Mouse (Mus musculus): Measurements from ENCODE around the gene Ntrk1. TPM values are rescaled to one million over a fixed set of nuclear protein-coding genes. Genes with fewer than 3 reads are reported as not detected.

Ntrk1 gene
- polyA plus RNA-seq (2015; fragmentation: Nextera tagmentation; extraction: Ambion mirVana): 0.16 and 0.18 TPM in 2 replicates

- H3K9me3 ChIP-seq (ENCODE audit: control insufficient read depth): no peaks in the 10 kb centered on the region
- ATAC-seq: no peak
- H3K27ac ChIP-seq (ENCODE audit: low read depth, low read length): no peak within 1 kb of the TSS
- no peak for TF ChIP-seq CTCF (IDR thresholded peaks at IDR 0.05; ENCODE audit: low read depth)
- no peaks in the 10 kb centered on the region for H3K36me3 ChIP-seq (ENCODE audit: control insufficient read depth, insufficient read depth)
- H3K9ac ChIP-seq (ENCODE audit: low read depth, low read length): no peak within 1 kb of the TSS
- peaks cover 8% of the 10 kb centered on the region; the same call in 1 of the 2 replicates for H3K4me1 ChIP-seq (replicated peaks; ENCODE audit: control insufficient read depth, insufficient read depth, low read length)
- peak within 1 kb of the TSS; percentile 29 for H3K4me3 ChIP-seq (ENCODE audit: low read depth, low read length)
- peaks cover 76% of the 10 kb centered on the region for H3K27me3 ChIP-seq (replicated peaks; ENCODE audit: control insufficient read depth, insufficient read depth, low read length)
- peak within 1 kb of the TSS; percentile 56 for H3K4me2 ChIP-seq (replicated peaks; ENCODE audit: low read depth)
- WGBS: 1% methylated on average over 42 of the region's 47 CpGs
Observed at GRCm38 (mm10) chr3:87794922-87795325, at the start of gene Ntrk1. Ntrk1 (minus strand) TSS chr3:87795162.

GRCm38 (mm10) chr3:87840858-87841257, 45.9 kb upstream of the Ntrk1 start:
- no peaks in the 10 kb centered on the region for H3K9me3 ChIP-seq (ENCODE audit: control insufficient read depth)
- no peak for TF ChIP-seq CTCF (IDR thresholded peaks at IDR 0.05; ENCODE audit: low read depth)
- H3K27ac ChIP-seq (ENCODE audit: low read depth, low read length): no peak overlapping the region
- no peak overlapping the region for H3K9ac ChIP-seq (ENCODE audit: low read depth, low read length)
- no peak for ATAC-seq
- H3K4me2 ChIP-seq (replicated peaks; ENCODE audit: low read depth): no peak overlapping the region
- no peaks in the 10 kb centered on the region for H3K36me3 ChIP-seq (ENCODE audit: control insufficient read depth, insufficient read depth)
- H3K4me1 ChIP-seq (replicated peaks; ENCODE audit: control insufficient read depth, insufficient read depth, low read length): no peaks in the 10 kb centered on the region
- H3K27me3 ChIP-seq (replicated peaks; ENCODE audit: control insufficient read depth, insufficient read depth, low read length): peaks cover 8% of the 10 kb centered on the region; the same call in 1 of the 2 replicates
- no peak overlapping the region for H3K4me3 ChIP-seq (ENCODE audit: low read depth, low read length)

GRCm38 (mm10) chr3:87838622-87839021, 43.7 kb upstream of the Ntrk1 start:
- TF ChIP-seq CTCF (IDR thresholded peaks at IDR 0.05; ENCODE audit: low read depth): peak; percentile 93
- 2% methylated on average over 4 of the region's 4 CpGs for WGBS
- no peak overlapping the region for H3K4me2 ChIP-seq (replicated peaks; ENCODE audit: low read depth)
- no peaks in the 10 kb centered on the region for H3K9me3 ChIP-seq (ENCODE audit: control insufficient read depth)
- no peaks in the 10 kb centered on the region for H3K36me3 ChIP-seq (ENCODE audit: control insufficient read depth, insufficient read depth)
- no peaks in the 10 kb centered on the region for H3K4me1 ChIP-seq (replicated peaks; ENCODE audit: control insufficient read depth, insufficient read depth, low read length)
- H3K4me3 ChIP-seq (ENCODE audit: low read depth, low read length): no peak overlapping the region
- no peak overlapping the region for H3K9ac ChIP-seq (ENCODE audit: low read depth, low read length)
- H3K27ac ChIP-seq (ENCODE audit: low read depth, low read length): no peak overlapping the region
- no peak for ATAC-seq
- H3K27me3 ChIP-seq (replicated peaks; ENCODE audit: control insufficient read depth, insufficient read depth, low read length): peaks cover 8% of the 10 kb centered on the region; the same call in 1 of the 2 replicates

- Histone ChIP-seq H3K4me3 (ENCODE audit: low read depth, low read length) (no peak overlapping the region), H3K9me3 (ENCODE audit: control insufficient read depth) (no peaks in the 10 kb centered on the region), H3K4me2 (replicated peaks; ENCODE audit: low read depth) (no peak overlapping the region), H3K27ac (ENCODE audit: low read depth, low read length) (no peak overlapping the region), H3K27me3 (replicated peaks; ENCODE audit: control insufficient read depth, insufficient read depth, low read length) (no peaks in the 10 kb centered on the region), H3K9ac (ENCODE audit: low read depth, low read length) (no peak overlapping the region), H3K4me1 (replicated peaks; ENCODE audit: control insufficient read depth, insufficient read depth, low read length) (no peaks in the 10 kb centered on the region), H3K36me3 (ENCODE audit: control insufficient read depth, insufficient read depth) (no peaks in the 10 kb centered on the region)
- 62% methylated on average over 5 of the region's 5 CpGs for WGBS
- peak; percentile 61 for TF ChIP-seq CTCF (IDR thresholded peaks at IDR 0.05; ENCODE audit: low read depth)
- no peak for ATAC-seq
Observed at GRCm38 (mm10) chr3:87833482-87833881, 38.5 kb upstream of the Ntrk1 start.

- Histone ChIP-seq H3K9me3 (ENCODE audit: control insufficient read depth) (no peaks in the 10 kb centered on the region), H3K4me1 (replicated peaks; ENCODE audit: control insufficient read depth, insufficient read depth, low read length) (no peaks in the 10 kb centered on the region), H3K27ac (ENCODE audit: low read depth, low read length) (no peak overlapping the region), H3K36me3 (ENCODE audit: control insufficient read depth, insufficient read depth) (no peaks in the 10 kb centered on the region), H3K27me3 (replicated peaks; ENCODE audit: control insufficient read depth, insufficient read depth, low read length) (no peaks in the 10 kb centered on the region), H3K4me2 (replicated peaks; ENCODE audit: low read depth) (no peak overlapping the region), H3K9ac (ENCODE audit: low read depth, low read length) (no peak overlapping the region), H3K4me3 (ENCODE audit: low read depth, low read length) (no peak overlapping the region)
- 85% methylated on average over 7 of the region's 7 CpGs for WGBS
- no peak for TF ChIP-seq CTCF (IDR thresholded peaks at IDR 0.05; ENCODE audit: low read depth)
- ATAC-seq: no peak
Observed at GRCm38 (mm10) chr3:87832109-87832859, 37.3 kb upstream of the Ntrk1 start.

- WGBS: 41% methylated on average over 10 of the region's 10 CpGs
- Histone ChIP-seq H3K27me3 (replicated peaks; ENCODE audit: control insufficient read depth, insufficient read depth, low read length) (no peaks in the 10 kb centered on the region), H3K4me2 (replicated peaks; ENCODE audit: low read depth) (no peak overlapping the region), H3K9me3 (ENCODE audit: control insufficient read depth) (no peaks in the 10 kb centered on the region), H3K36me3 (ENCODE audit: control insufficient read depth, insufficient read depth) (no peaks in the 10 kb centered on the region), H3K4me3 (ENCODE audit: low read depth, low read length) (no peak overlapping the region), H3K4me1 (replicated peaks; ENCODE audit: control insufficient read depth, insufficient read depth, low read length) (no peaks in the 10 kb centered on the region), H3K27ac (ENCODE audit: low read depth, low read length) (no peak overlapping the region), H3K9ac (ENCODE audit: low read depth, low read length) (no peak overlapping the region)
- ATAC-seq: no peak
- no peak for TF ChIP-seq CTCF (IDR thresholded peaks at IDR 0.05; ENCODE audit: low read depth)
Observed at GRCm38 (mm10) chr3:87829025-87829424, 34.1 kb upstream of the Ntrk1 start.
